Comparison of ENCODE assay signal across 9 mouse cellular contexts in genomic region chr11:102762248-102762647, GRCm38 (mm10). TPM values are rescaled to one million over a fixed set of nuclear protein-coding genes. Genes with fewer than 3 reads are reported as not detected.
DNase-seq lines count a peak whose midpoint lies in the region; ATAC-seq and TF ChIP-seq lines count a peak whose summit lies in the region.
"Had no signal": no experiment of that assay in that cellular context is flagged by ENCODE, and none has a peak within 500 bp of the region (broad histone marks: within the 10 kb centered on the region; RNA-seq: fewer than 3 reads in every experiment).

No protein-coding gene starts in this region.

- H3K4me1 ChIP-seq in heart, postnatal 0 days (ENCODE audit: control insufficient read depth, insufficient read depth), result peaks cover 7% of the 10 kb centered on the region
- H3K4me1 ChIP-seq in hindbrain, embryonic 12.5 days, result peaks cover 32% of the 10 kb centered on the region
- peaks cover 9% of the 10 kb centered on the region for H3K4me1 ChIP-seq in midbrain, embryonic 11.5 days (ENCODE audit: control insufficient read depth, insufficient read depth, low read length)

- no peak overlapping the region for H3K27ac ChIP-seq in heart, postnatal 0 days (ENCODE audit: low read depth)
- H3K27ac ChIP-seq in hindbrain, embryonic 12.5 days, result no peak overlapping the region
- H3K27ac ChIP-seq in midbrain, embryonic 11.5 days (ENCODE audit: low read depth, low read length), result no peak overlapping the region

- peak overlapping the region; percentile 100 for H3K4me2 ChIP-seq in heart, postnatal 0 days (ENCODE audit: low read depth, low read length)
- H3K4me2 ChIP-seq in hindbrain, embryonic 12.5 days (replicated peaks), result peak overlapping the region; percentile 97
- peak overlapping the region; percentile 99 for H3K4me2 ChIP-seq in midbrain, embryonic 11.5 days

- peak overlapping the region; percentile 73 for H3K4me3 ChIP-seq in heart, postnatal 0 days (ENCODE audit: low read depth, low read length)
- H3K4me3 ChIP-seq in hindbrain, embryonic 12.5 days, result peak overlapping the region; percentile 63
- peak overlapping the region; percentile 58 for H3K4me3 ChIP-seq in midbrain, embryonic 11.5 days (ENCODE audit: low read depth, low read length)

- H3K27me3 ChIP-seq in heart, postnatal 0 days (ENCODE audit: control insufficient read depth, insufficient read depth, low read length), result peaks cover 5% of the 10 kb centered on the region; the same call in 1 of the 2 replicates
- H3K27me3 ChIP-seq in hindbrain, embryonic 12.5 days, result peaks cover 35% of the 10 kb centered on the region
- peaks cover 15% of the 10 kb centered on the region; the same call in 1 of the 2 replicates for H3K27me3 ChIP-seq in midbrain, embryonic 11.5 days (ENCODE audit: control insufficient read depth, insufficient read depth, low read length)

- no peaks in the 10 kb centered on the region for H3K9me3 ChIP-seq in heart, postnatal 0 days (replicated peaks; ENCODE audit: control insufficient read depth, low read length)
- no peaks in the 10 kb centered on the region for H3K9me3 ChIP-seq in hindbrain, embryonic 12.5 days (replicated peaks)
- H3K9me3 ChIP-seq in midbrain, embryonic 11.5 days (ENCODE audit: control insufficient read depth, low read length), result no peaks in the 10 kb centered on the region

- H3K36me3 ChIP-seq in heart, postnatal 0 days (replicated peaks; ENCODE audit: control insufficient read depth, insufficient read depth, low read length), result no peaks in the 10 kb centered on the region
- no peaks in the 10 kb centered on the region for H3K36me3 ChIP-seq in hindbrain, embryonic 12.5 days
- no peaks in the 10 kb centered on the region for H3K36me3 ChIP-seq in midbrain, embryonic 11.5 days (ENCODE audit: control insufficient read depth, insufficient read depth, low read length)

- ATAC-seq in heart, postnatal 0 days (ENCODE audit: insufficient read depth, low read depth), result no peak
- ATAC-seq in hindbrain, embryonic 12.5 days (ENCODE audit: low FRiP score), result 0 out of 2 replicates have a peak, but pooled peaks have one; percentile 23
- ATAC-seq in midbrain, embryonic 11.5 days (ENCODE audit: low FRiP score), result peak; percentile 19; the same call in 1 of the 2 replicates

- no peak for TF ChIP-seq EP300 in heart, postnatal 0 days (IDR thresholded peaks at IDR 0.05; ENCODE audit: low read depth)

- TF ChIP-seq CTCF in heart, postnatal 0 days (IDR thresholded peaks at IDR 0.05; ENCODE audit: low read depth), result no peak

- peak overlapping the region; percentile 65 for H3K9ac ChIP-seq in heart, postnatal 0 days (replicated peaks; ENCODE audit: low read depth, low read length)
- H3K9ac ChIP-seq in hindbrain, embryonic 12.5 days, result peak overlapping the region; percentile 82
- peak overlapping the region; percentile 74; the same call in 1 of the 2 replicates for H3K9ac ChIP-seq in midbrain, embryonic 11.5 days (ENCODE audit: low read length)

- DNase-seq in heart, postnatal 0 days (ENCODE audit: low spot score), result no peak
- DNase-seq in heart, adult 8-10 months (ENCODE audit: low spot score), result no peak
- peak; percentile 78 for DNase-seq in cerebellum, adult 9-11 months
- no peak for DNase-seq in midbrain, embryonic 11.5 days (ENCODE audit: low spot score, missing footprints)
- no peak for DNase-seq in right cerebral cortex, postnatal 25 days
- no peak for DNase-seq in left cerebral cortex, adult 11 months (ENCODE audit: low spot score)
- no peak for DNase-seq in lung, postnatal 10 days

- WGBS in heart, postnatal 0 days, result 25% methylated on average over 14 of the region's 15 CpGs
- 11% methylated on average over 15 of the region's 15 CpGs for WGBS in hindbrain, embryonic 12.5 days
- WGBS in midbrain, embryonic 11.5 days, result 6% methylated on average over 15 of the region's 15 CpGs

RNA-seq across cellular contexts. Expression of gene Adam11, which starts 1.0 kb away (rescaled TPM):
- total RNA-seq in heart, postnatal 0 days (2014; rRNA removed; ENCODE audit: low replicate concordance), result 7.4 and 13.6 TPM in 2 replicates
- 3.2 and 3.4 TPM in 2 replicates for polyA plus RNA-seq in heart, postnatal 0 days (2015; fragmentation: Nextera tagmentation; extraction: Ambion mirVana)
- total RNA-seq in heart, adult 8-10 months (2022), result 1 to 10 TPM; 4.4 to 6.8 (median 6.0) TPM
- 33.3 and 35.3 TPM in 2 replicates for polyA plus RNA-seq in hindbrain, embryonic 12.5 days (2016; fragmentation: Nextera tagmentation; extraction: Ambion mirVana)
- 13.6 and 13.8 TPM in 2 replicates for polyA plus RNA-seq in midbrain, embryonic 11.5 days (2014; fragmentation: Nextera tagmentation; extraction: Ambion mirVana)

RNA-seq across cellular contexts. Expression of gene Gjc1, which starts 57.3 kb away (rescaled TPM):
- total RNA-seq in heart, postnatal 0 days (2014; rRNA removed; ENCODE audit: low replicate concordance), result 19.2 and 29.4 TPM in 2 replicates
- polyA plus RNA-seq in heart, postnatal 0 days (2015; fragmentation: Nextera tagmentation; extraction: Ambion mirVana), result 41.1 and 42.7 TPM in 2 replicates
- total RNA-seq in heart, adult 8-10 months (2022), result 10 to 100 TPM; 13.9 to 25.4 (median 20.5) TPM
- polyA plus RNA-seq in hindbrain, embryonic 12.5 days (2016; fragmentation: Nextera tagmentation; extraction: Ambion mirVana), result 77.6 and 81.3 TPM in 2 replicates
- 85.5 and 87.8 TPM in 2 replicates for polyA plus RNA-seq in midbrain, embryonic 11.5 days (2014; fragmentation: Nextera tagmentation; extraction: Ambion mirVana)
- total RNA-seq: MEL had no signal
